Mouse (Mus musculus) c-Kit-positive CD71-positive TER-119-positive erythroid progenitor cells, embryonic 14.5 days (primary cell): ENCODE measurements around the gene Hmcn2.

Source experiments
- DNase-seq: peaks from one replicate; pipeline ENCODE4 v3.0.0-alpha.2; 2013; ENCODE audit warnings: low spot score

Hmcn2 gene

DNA sequence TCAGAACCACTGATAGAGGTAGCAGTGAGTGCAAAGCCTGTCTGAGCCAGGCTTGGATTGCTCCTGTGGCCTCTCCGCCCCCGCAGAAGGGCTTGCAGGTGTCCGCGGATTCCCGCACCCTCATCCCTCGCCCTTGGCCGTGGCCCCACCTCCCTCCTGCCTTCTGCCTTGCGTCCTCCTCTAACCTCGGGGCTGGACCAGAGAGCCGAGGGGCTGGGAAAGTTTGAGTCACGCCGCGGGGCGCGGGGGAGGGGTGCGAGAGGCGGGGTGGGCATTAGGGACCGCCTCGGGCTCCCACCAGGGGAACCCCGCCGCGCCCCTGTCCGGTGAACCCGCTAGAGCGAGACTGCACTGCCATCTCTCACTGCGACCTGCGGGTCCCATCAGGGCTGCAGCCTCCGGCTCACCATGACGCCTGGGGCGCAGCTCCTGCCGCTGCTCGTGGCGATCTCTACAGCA, at the start of gene Hmcn2:
TSS of gene Hmcn2 (plus strand) at position 409 of the 459 bp plus-strand sequence.
- DNase-seq: no peak

- no peak for DNase-seq
Measured at GRCm38 (mm10) chr2:31267447-31267846, 46.8 kb upstream of the Hmcn2 start.

DNA sequence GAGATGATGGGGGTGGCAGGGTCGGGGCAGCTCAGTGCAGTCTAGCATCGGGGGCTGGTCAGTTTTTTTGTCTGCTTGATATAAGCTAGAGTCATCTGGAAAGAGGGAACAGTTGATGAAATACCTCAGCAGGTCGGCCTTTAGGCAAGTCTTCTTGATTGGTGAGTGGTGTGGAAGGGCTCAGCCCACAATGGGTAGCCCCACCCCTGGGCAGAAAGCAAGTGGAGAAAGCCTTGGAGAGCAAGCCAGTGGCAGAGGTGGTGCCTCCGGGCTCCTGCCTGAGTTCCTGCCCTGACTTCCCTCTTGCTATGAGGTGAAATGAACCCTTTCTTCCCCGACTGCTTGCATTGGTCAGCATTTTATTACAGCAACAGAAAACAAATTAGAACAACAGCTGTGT, 45.6 kb upstream of the Hmcn2 start:
- no peak for DNase-seq

GRCm38 (mm10) chr2:31269188-31269587, 45.0 kb upstream of the Hmcn2 start:
- DNase-seq: no peak

DNA sequence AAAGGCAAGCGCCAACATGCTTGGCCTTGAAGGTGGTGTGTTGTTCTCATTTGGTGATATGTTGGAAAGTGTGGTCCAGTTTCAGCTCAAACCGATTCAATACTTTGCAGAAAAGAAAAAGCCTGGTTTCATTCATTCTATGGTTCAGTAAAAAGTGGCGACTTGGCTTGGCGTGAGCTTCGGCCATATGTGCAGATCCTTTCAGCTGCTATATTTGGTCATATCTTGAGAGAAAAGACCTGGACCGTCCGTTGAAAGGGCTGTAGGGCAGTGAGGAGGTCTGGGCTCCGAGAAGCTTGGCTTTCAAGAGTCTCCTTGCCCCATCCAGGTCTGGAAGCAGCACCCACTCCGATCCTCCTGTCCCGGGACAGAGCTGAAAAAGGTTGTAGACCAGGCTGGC, 44.4 kb upstream of the Hmcn2 start:
- DNase-seq: no peak

GRCm38 (mm10) chr2:31270470-31270869, 43.7 kb upstream of the Hmcn2 start:
- no peak for DNase-seq

- DNase-seq: no peak
Measured at GRCm38 (mm10) chr2:31271071-31271470, 43.1 kb upstream of the Hmcn2 start.

DNA sequence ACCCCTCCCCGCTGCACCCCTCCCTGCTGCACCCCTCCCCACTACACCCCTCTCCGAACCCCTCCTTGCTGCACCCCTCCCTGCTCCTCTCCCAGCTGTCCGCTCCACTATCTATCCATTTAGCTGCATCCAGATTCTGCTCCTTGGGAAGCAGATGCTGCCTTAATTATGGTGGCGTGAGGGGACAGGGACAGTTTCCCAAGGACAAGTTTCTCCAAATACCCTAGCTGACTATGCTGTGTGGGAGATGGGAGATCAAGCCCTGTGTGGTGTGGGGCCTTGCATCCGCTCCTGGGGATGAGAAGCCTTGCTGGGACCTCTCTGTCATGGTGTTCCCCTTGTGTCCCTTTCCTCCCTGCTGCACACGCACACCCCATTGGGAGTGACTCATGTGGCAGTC, 39.2 kb upstream of the Hmcn2 start:
- DNase-seq: no peak

DNA sequence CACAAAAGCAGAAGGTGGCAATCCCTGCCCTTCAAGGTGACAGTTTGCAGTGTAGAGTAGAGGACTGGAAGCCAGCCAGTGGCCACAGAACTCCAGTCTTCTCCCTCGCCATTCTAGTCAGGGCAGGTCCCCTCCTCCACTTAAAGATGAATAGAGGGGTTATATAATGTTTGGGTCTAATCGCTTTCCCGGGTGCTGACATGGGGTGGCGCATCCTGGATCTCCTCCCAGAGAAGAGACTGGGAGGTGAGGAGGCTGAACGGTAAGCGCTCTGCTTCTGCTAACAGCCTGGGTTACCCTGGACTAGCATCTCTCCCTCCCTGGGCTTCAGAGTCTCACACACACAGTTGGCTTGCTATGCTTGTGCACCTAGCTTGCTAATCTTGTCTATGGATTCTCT, 36.4 kb upstream of the Hmcn2 start:
- DNase-seq: no peak

- no peak for DNase-seq
Measured at GRCm38 (mm10) chr2:31278483-31278882, 35.7 kb upstream of the Hmcn2 start.

GRCm38 (mm10) chr2:31281138-31281537, 33.1 kb upstream of the Hmcn2 start:
- no peak for DNase-seq

- no peak for DNase-seq
Measured at GRCm38 (mm10) chr2:31282266-31282665, 31.9 kb upstream of the Hmcn2 start.

DNA sequence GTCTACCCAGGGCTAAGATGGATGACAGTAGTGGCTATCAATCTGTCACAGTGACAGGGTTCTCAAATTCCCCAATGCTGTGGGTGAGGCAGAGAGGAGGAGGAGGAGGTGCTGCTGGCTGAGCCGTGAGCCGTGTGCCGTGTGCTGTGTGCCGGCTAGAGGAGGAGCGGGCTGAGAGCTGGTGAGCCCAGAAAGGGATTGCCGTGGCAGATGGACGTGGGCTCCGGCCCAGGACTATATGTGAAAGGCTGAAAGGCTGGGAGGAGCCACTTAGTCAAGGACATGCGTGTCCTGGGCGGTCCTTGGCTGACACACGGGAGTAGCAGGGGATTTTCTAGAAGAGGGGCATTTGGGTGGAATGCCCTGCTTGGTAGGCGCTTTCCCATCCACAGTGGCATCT, 31.3 kb upstream of the Hmcn2 start:
- no peak for DNase-seq

- DNase-seq: no peak
Measured at GRCm38 (mm10) chr2:31284531-31284930, 29.7 kb upstream of the Hmcn2 start.

GRCm38 (mm10) chr2:31291421-31291820, 22.8 kb upstream of the Hmcn2 start:
- peak; percentile 49 for DNase-seq

- DNase-seq: peak; percentile 48
Measured at GRCm38 (mm10) chr2:31294985-31295384, 19.2 kb upstream of the Hmcn2 start.

GRCm38 (mm10) chr2:31296395-31296794, 17.8 kb upstream of the Hmcn2 start:
- no peak for DNase-seq

DNA sequence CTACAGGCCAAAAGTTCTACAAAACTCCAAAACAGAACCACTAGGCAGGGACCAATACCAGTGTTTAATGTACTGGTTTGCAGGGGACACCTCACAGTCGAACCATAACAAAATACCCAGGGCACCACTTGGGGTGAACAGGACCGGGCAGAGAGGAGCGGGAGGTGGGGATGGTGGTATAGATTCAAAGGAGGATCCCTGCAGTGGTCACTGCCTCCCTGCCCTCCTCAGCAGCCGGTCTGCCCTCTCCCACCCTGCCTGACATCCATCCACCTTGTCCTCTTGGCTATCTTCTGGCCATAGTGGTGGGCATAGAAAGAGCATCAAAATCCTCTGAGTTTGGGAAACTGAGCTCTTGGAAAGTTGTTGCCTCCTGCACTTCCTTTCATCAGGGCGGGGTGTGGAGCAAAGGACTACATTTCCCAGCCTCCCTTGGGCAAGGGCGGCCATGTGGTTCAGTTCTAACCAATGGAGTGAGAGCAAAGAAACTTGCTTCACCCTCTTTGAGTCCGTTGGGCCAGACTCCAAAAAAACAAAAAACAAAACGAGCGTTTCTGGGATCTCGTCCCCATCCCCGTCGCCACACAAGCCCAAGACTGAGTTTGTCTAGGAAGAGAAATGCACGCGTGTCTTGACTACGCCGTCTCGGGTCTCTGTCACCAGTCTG, 16.5 kb upstream of the Hmcn2 start:
- peak; percentile 14 for DNase-seq

DNA sequence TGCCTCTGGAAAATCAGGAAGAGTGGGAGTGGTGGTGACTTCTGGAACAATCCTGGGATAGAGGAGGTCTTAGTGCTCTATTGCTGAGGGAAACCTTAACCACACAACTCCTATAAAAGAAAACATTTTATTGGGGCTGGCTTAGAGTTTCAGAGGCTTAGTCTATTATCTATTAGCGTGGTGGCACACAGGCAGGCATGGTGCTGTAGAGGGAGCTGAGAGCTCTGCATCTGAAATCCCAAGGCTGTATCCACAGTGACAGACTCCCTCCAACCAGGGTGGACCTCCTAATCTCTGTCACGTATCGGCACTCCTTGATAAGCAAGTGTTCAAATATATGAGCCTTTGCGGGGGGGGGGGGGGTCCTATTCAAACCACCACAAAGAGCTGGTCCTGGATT, 15.4 kb upstream of the Hmcn2 start:
- no peak for DNase-seq

DNA sequence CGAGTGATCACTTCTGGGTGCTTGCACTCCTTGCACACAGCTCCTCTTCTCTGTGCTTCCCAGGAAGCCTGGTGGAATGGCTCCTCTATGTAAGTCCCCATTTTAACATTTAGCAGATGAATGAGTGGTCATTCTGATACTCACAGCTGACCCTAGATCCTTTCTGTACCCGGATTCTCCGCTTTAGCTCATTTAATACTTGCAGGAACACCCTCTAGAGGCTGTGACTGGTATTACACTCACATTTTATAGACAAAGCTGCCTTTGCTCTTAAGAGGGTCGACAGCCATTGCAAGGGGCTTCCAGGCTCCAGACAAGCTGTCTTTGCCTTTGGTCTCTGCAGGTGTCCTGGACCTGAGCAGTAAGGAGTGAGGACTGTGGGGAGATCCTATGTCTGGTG, 14.9 kb upstream of the Hmcn2 start:
- DNase-seq: peak; percentile 59

- no peak for DNase-seq
Measured at GRCm38 (mm10) chr2:31299996-31300395, 14.2 kb upstream of the Hmcn2 start.

GRCm38 (mm10) chr2:31303177-31303576, 11.0 kb upstream of the Hmcn2 start:
- DNase-seq: no peak

DNA sequence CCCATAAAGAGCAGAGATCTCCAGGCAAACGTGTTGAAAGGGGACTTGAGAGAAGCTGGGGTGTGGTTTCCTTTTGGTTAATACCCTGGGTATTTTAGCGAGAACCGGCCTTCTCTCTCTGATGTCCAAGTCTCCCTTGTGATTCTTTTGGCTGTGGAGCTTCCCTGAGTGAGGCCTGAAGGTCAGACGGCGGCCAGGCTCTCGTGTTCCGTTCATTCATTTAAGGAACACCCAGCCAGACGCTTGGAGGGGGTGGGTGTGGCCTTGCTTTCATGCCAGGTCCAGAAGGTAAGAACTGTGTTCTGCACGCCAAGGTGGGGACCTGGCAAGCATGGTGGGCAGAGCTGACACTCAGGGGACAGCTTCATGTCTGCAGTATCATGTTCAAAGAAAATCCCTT, 10.0 kb upstream of the Hmcn2 start:
- no peak for DNase-seq
